In the genomic region with DNA sequence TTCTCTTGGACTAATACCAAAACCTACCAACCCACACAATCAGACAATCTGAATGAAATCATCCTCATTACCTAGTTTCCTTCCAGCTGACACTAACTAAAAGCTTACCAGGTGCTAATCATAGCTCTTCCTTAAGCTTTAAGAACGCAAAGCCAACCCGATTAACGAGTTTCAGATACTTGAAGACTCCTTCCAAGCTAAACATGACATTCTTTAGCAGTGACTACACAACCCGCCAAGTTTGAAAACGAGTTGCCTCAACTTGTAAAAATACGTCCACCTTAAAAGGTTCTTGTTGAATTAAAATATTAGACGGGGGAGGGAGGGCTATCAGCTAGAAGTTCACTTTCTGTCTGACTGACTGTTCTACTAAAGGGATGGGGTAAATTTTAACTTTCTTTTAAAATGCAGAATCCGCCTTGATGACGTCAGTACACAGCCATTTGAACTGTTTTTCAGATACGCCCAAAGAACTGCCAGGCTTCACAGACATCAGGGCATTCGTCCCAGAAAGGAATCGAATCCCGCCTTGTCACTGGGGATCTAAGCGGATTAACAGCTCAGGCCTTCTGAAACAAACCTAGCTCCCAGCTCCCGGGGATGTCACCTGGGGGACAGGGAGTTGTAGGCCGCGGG, we compare ENCODE assay signal across 8 mouse cellular contexts. TPM values are rescaled to one million over a fixed set of nuclear protein-coding genes. Genes with fewer than 3 reads are reported as not detected.
DNase-seq lines count a peak whose midpoint lies in the region; ATAC-seq lines count a peak whose summit lies in the region.

No protein-coding gene starts in this region.

- peak overlapping the region; percentile 73 for H3K4me3 ChIP-seq in kidney, embryonic 14.5 days (ENCODE audit: low read length)
- H3K4me3 ChIP-seq in forebrain, embryonic 11.5 days (ENCODE audit: low read depth, low read length) = peak overlapping the region; percentile 72
- peak overlapping the region; percentile 68 for H3K4me3 ChIP-seq in midbrain, embryonic 16.5 days (ENCODE audit: low read depth, low read length)

- no peaks in the 10 kb centered on the region for H3K9me3 ChIP-seq in kidney, embryonic 14.5 days (ENCODE audit: control insufficient read depth, low read length)
- no peaks in the 10 kb centered on the region for H3K9me3 ChIP-seq in forebrain, embryonic 11.5 days (ENCODE audit: control insufficient read depth, low read length)
- H3K9me3 ChIP-seq in midbrain, embryonic 16.5 days (replicated peaks; ENCODE audit: control insufficient read depth, low read length, poor library complexity, severe bottlenecking) = no peaks in the 10 kb centered on the region

- H3K27ac ChIP-seq in kidney, embryonic 14.5 days (ENCODE audit: low read depth, low read length) = peak overlapping the region; percentile 31; the same call in 1 of the 2 replicates
- 0 out of 2 replicates have a peak overlapping the region, but pooled peaks have one; percentile 37 for H3K27ac ChIP-seq in forebrain, embryonic 11.5 days (ENCODE audit: low read depth, low read length)
- H3K27ac ChIP-seq in midbrain, embryonic 16.5 days (ENCODE audit: low read length) = no peak overlapping the region

- H3K4me1 ChIP-seq in kidney, embryonic 14.5 days (ENCODE audit: control insufficient read depth, insufficient read depth, low read length) = no peaks in the 10 kb centered on the region
- H3K4me1 ChIP-seq in forebrain, embryonic 11.5 days (replicated peaks; ENCODE audit: control insufficient read depth, insufficient read depth, low read length) = 0 out of 2 replicates have a peak, but pooled peaks cover 2% of the 10 kb centered on the region
- peaks cover 9% of the 10 kb centered on the region for H3K4me1 ChIP-seq in midbrain, embryonic 16.5 days (ENCODE audit: control insufficient read depth, insufficient read depth, low read length)

- peak overlapping the region; percentile 56 for H3K4me2 ChIP-seq in kidney, embryonic 14.5 days (replicated peaks; ENCODE audit: low read depth, low read length)
- peak overlapping the region; percentile 54 for H3K4me2 ChIP-seq in forebrain, embryonic 11.5 days (ENCODE audit: low read depth, low read length, severe bottlenecking)
- peak overlapping the region; percentile 99 for H3K4me2 ChIP-seq in midbrain, embryonic 16.5 days (ENCODE audit: low read length)

- 4% methylated on average over 17 of the region's 17 CpGs for WGBS in kidney, embryonic 14.5 days
- 3% methylated on average over 17 of the region's 17 CpGs for WGBS in forebrain, embryonic 11.5 days
- 6% methylated on average over 17 of the region's 17 CpGs for WGBS in midbrain, embryonic 16.5 days

- H3K27me3 ChIP-seq in kidney, embryonic 14.5 days (ENCODE audit: control insufficient read depth, insufficient read depth, low read length) = no peaks in the 10 kb centered on the region
- no peaks in the 10 kb centered on the region for H3K27me3 ChIP-seq in forebrain, embryonic 11.5 days (ENCODE audit: control insufficient read depth, insufficient read depth, low read length)
- no peaks in the 10 kb centered on the region for H3K27me3 ChIP-seq in midbrain, embryonic 16.5 days (ENCODE audit: control insufficient read depth, insufficient read depth, low read depth, low read length)

- DNase-seq in kidney, postnatal 4 days = no peak
- DNase-seq in NIH3T3 (ENCODE audit: low read depth) = peak; percentile 75
- DNase-seq in forebrain, embryonic 11.5 days (ENCODE audit: low spot score) = no peak
- peak; percentile 48 for DNase-seq in kidney, postnatal 14 days
- no peak for DNase-seq in left cerebral cortex, adult 18-20 months (ENCODE audit: low spot score in 2 of 2)
- no peak for DNase-seq in spleen, adult 12 weeks (ENCODE audit: low spot score)

- H3K9ac ChIP-seq in kidney, embryonic 14.5 days (ENCODE audit: low read depth, low read length) = peak overlapping the region; percentile 70
- peak overlapping the region; percentile 73 for H3K9ac ChIP-seq in forebrain, embryonic 11.5 days (ENCODE audit: low read length)
- H3K9ac ChIP-seq in midbrain, embryonic 16.5 days (ENCODE audit: low read depth, low read length) = peak overlapping the region; percentile 54

- ATAC-seq in kidney, embryonic 14.5 days (ENCODE audit: low FRiP score, low TSS enrichment) = peak; percentile 34
- ATAC-seq in forebrain, embryonic 11.5 days (replicated peaks; ENCODE audit: low FRiP score) = peak; percentile 53
- no peak for ATAC-seq in midbrain, embryonic 16.5 days

- no peaks in the 10 kb centered on the region for H3K36me3 ChIP-seq in kidney, embryonic 14.5 days (ENCODE audit: control insufficient read depth, insufficient read depth, low read length)
- H3K36me3 ChIP-seq in forebrain, embryonic 11.5 days (ENCODE audit: control insufficient read depth, insufficient read depth, low read length) = no peaks in the 10 kb centered on the region
- H3K36me3 ChIP-seq in midbrain, embryonic 16.5 days (ENCODE audit: control insufficient read depth, insufficient read depth, low read length) = no peaks in the 10 kb centered on the region

RNA-seq across cellular contexts. Expression of gene Diaph3, which starts 0.6 kb away (rescaled TPM):
- polyA plus RNA-seq in kidney, embryonic 14.5 days (2014; fragmentation: Nextera tagmentation; extraction: Ambion mirVana) = 13.8 and 22.4 TPM in 2 replicates
- 14.1 and 14.9 TPM in 2 replicates for polyA plus RNA-seq in forebrain, embryonic 11.5 days (2014; fragmentation: Nextera tagmentation; extraction: Ambion mirVana)
- 3.2 and 3.6 TPM in 2 replicates for polyA plus RNA-seq in midbrain, embryonic 16.5 days (2015; fragmentation: Nextera tagmentation; extraction: Ambion mirVana)
- total RNA-seq in left cerebral cortex, adult 18-20 months (2021) = 1 to 10 TPM; 2.8 to 3.2 TPM

Comparison
In these comparisons a context has a peak if more than half of its experiments do, and no peak if none do; other contexts are left out.
1. DNase-seq: peak in NIH3T3 (single experiment) and kidney, postnatal 14 days (single experiment); none in kidney, postnatal 4 days (0 of 2), forebrain, embryonic 11.5 days (single experiment), left cerebral cortex, adult 18-20 months (0 of 2) and spleen, adult 12 weeks (single experiment).
2. Peak in every context shown above with its lines, with median percentiles within 50 percentile points of each other: H3K4me2 ChIP-seq, H3K4me3 ChIP-seq and H3K9ac ChIP-seq.